Mouse (Mus musculus) adrenal gland, postnatal 36 days (tissue): ENCODE results near the gene Mob1a. TPM values are rescaled to one million over a fixed set of nuclear protein-coding genes. Genes with fewer than 3 reads are reported as not detected.
A peak's percentile ranks its signal among the peaks of the same experiment; 100 is the strongest.

Source experiments
- DNase-seq, 2 experiments: peaks; one replicate each; pipeline ENCODE4 v3.0.0; 2021; ENCODE audit warnings: mixed read lengths in 1 of 2
- total RNA-seq, 2 experiments: library from RNA; stranded (reverse); gene quantifications; 2 replicates each; pipeline ENCODE4 v1.2.3; 2021

Gene Mob1a
- total RNA-seq, 2 experiments from 2014 or later = 76.4 to 78.4 TPM

GRCm38 (mm10) chr6:83341387-83341786 lies 15.6 kb downstream of the Mob1a start:
- peak; percentile 58 to 61 for DNase-seq

GRCm38 (mm10) chr6:83342957-83343356 lies 17.1 kb downstream of the Mob1a start:
- no peak for DNase-seq

- peak; percentile 39 to 63 for DNase-seq
Observed at GRCm38 (mm10) chr6:83345285-83345684, 19.5 kb downstream of the Mob1a start.

- DNase-seq = no peak
Observed at GRCm38 (mm10) chr6:83347916-83348315, 22.1 kb downstream of the Mob1a start.

GRCm38 (mm10) chr6:83348873-83349272 lies 23.1 kb downstream of the Mob1a start, which contains the start of gene Bola3:
Bola3 (plus strand) TSS chr6:83349147.
- no peak for DNase-seq

GRCm38 (mm10) chr6:83349274-83349958 lies 23.6 kb downstream of the Mob1a start:
- DNase-seq = peak; percentile 94 to 96

- no peak for DNase-seq
Observed at GRCm38 (mm10) chr6:83350172-83350571, 24.4 kb downstream of the Mob1a start.

GRCm38 (mm10) chr6:83350851-83351405 lies 25.1 kb downstream of the Mob1a start:
- DNase-seq = no peak

- no peak for DNase-seq
Observed at GRCm38 (mm10) chr6:83351490-83352160, 25.8 kb downstream of the Mob1a start.

GRCm38 (mm10) chr6:83352666-83353410 lies 27.0 kb downstream of the Mob1a start:
- no peak for DNase-seq

GRCm38 (mm10) chr6:83354856-83355781 lies 29.3 kb downstream of the Mob1a start:
- DNase-seq = peak in 1 of 2 experiments; percentile 26

GRCm38 (mm10) chr6:83356569-83357138 lies 30.8 kb downstream of the Mob1a start:
- DNase-seq = peak; percentile 87 to 90

GRCm38 (mm10) chr6:83357436-83357835 lies 31.6 kb downstream of the Mob1a start:
- DNase-seq = no peak

- DNase-seq = no peak
Observed at GRCm38 (mm10) chr6:83361523-83362248, 35.9 kb downstream of the Mob1a start.

GRCm38 (mm10) chr6:83363075-83363474 lies 37.3 kb downstream of the Mob1a start:
- DNase-seq = no peak

- DNase-seq = no peak
Observed at GRCm38 (mm10) chr6:83370316-83370965, 44.6 kb downstream of the Mob1a start.

- no peak for DNase-seq
Observed at GRCm38 (mm10) chr6:83371350-83371749, 45.5 kb downstream of the Mob1a start.

- DNase-seq = no peak
Observed at GRCm38 (mm10) chr6:83373704-83374300, 48.0 kb downstream of the Mob1a start.
